Mouse (Mus musculus): ENCODE measurements at regions not wholly inside any gene's neighbourhood (a gene's known extent, or its start where the extent isn't known, plus 50 kb on each side); places are given as distances from the start of the nearest gene placed in this dataset.
"Not testable (repeated sequence)": the region's sequence is repeated elsewhere in the genome, so short reads cannot be mapped to it uniquely, and the experiment has no call there.

DNA sequence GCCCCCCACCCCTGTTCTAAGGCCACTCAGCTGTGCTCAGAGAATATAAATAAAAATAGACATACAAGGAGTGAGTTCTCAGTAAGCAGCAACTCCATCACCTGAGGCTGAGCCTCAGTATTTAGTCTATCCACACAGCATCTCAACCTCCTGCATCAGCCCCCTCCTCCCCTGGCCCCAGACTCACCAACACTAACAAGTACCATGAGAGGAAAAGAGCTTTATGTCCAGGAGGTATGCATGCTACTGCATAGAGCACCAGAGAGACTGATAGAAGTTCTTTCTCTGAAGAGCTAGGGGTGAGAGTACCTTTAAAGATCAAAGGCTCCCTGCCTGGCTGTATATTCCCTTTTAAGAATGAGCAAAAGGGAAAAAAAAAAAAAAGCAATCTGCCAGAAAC, 100.3 kb upstream of the Arhgap20 start:
- DNase-seq (ENCODE audit: low read depth): peak; percentile 47
- no peak for TF ChIP-seq CTCF (IDR thresholded peaks at IDR 0.05; ENCODE audit: borderline replicate concordance, extremely low read depth, insufficient read depth, insufficient read length)
- TF ChIP-seq POLR2A (IDR thresholded peaks at IDR 0.05; ENCODE audit: borderline replicate concordance, extremely low read depth, insufficient read depth, insufficient read length, poor library complexity, severe bottlenecking): no peak

DNA sequence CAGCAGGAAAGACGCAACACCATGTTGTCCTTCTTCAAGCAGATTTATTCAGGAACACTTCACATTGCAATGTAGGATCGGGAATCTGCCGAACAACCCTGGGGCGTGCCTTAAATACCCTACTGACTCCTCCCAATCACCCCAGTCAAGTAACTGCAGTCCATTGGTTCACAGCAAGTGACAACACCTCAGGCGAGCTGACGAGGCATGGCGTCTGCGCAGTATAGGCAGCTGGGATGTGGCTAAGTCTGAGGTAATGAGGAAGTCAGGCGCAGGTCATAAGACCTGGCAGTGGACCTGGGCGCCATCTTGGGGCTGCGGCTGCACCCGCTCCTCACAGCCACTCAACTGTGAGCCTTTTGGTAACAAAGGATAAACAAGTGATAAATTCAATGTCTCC, 96.2 kb upstream of the Arhgap20 start:
- not testable (repeated sequence) for DNase-seq (ENCODE audit: low read depth)

- no peak for DNase-seq (ENCODE audit: low read depth)
- TF ChIP-seq CTCF (IDR thresholded peaks at IDR 0.05; ENCODE audit: borderline replicate concordance, extremely low read depth, insufficient read depth, insufficient read length) (no peak), POLR2A (IDR thresholded peaks at IDR 0.05; ENCODE audit: borderline replicate concordance, extremely low read depth, insufficient read depth, insufficient read length, poor library complexity, severe bottlenecking) (no peak)
Measured at GRCm38 (mm10) chr9:51670531-51670930, 94.6 kb upstream of the Arhgap20 start.

DNA sequence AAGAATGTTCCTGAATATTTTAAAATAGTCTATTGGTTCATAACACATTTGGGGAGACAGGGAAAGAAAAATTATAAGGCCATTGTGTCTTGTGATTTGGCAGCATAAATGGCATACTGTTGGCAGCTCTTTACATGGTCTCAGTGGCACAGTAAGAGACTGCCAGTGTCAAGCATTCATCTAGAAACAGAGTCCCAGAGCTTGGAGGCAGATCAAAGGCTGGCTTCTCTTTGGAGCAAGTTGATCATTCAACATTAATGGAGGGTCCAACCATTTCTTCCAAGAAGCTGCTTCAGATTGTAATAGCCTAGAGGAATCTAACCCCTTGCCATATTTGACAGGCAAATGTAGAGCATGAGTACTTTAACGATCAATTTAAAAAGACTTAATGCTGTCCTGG, 78.6 kb upstream of the Arhgap20 start:
- peak; percentile 52 for DNase-seq (ENCODE audit: low read depth)
- TF ChIP-seq POLR2A (IDR thresholded peaks at IDR 0.05; ENCODE audit: borderline replicate concordance, extremely low read depth, insufficient read depth, insufficient read length, poor library complexity, severe bottlenecking): no peak
- no peak for TF ChIP-seq CTCF (IDR thresholded peaks at IDR 0.05; ENCODE audit: borderline replicate concordance, extremely low read depth, insufficient read depth, insufficient read length)

GRCm38 (mm10) chr9:51714326-51714725, 50.8 kb upstream of the Arhgap20 start:
- no peak for DNase-seq (ENCODE audit: low read depth)
- no peak for TF ChIP-seq CTCF (IDR thresholded peaks at IDR 0.05; ENCODE audit: borderline replicate concordance, extremely low read depth, insufficient read depth, insufficient read length)
- no peak for TF ChIP-seq POLR2A (IDR thresholded peaks at IDR 0.05; ENCODE audit: borderline replicate concordance, extremely low read depth, insufficient read depth, insufficient read length, poor library complexity, severe bottlenecking)

Data from brain, embryonic 14.5 days (tissue).